Mouse (Mus musculus): Measurements from ENCODE around the gene Slc17a5.

The Slc17a5 gene

GRCm38 (mm10) chr9:78587914-78588313 lies at the start of gene Slc17a5:
TSS of gene Slc17a5 (minus strand) at chr9:78588041.
- 1% methylated on average over 27 of the region's 27 CpGs for WGBS

DNA sequence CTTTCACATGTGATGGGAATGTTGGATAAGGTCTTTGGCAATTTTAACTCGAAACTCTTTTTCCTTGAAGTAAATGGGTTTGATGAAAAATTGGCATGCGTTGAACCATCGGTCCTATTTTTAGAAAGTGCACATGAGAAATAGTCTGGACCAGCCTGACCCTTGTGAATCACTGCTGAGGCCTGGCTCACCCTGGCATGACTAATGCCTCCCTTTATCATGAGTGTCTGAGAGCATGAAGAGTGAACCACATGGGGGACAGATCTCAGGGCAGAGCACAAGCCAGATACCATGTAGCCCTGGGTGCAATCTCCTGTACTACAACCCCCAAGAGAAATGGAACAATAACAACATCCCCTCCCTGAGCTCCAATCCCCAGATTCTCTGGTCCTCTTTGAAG lies 46.1 kb upstream of the Slc17a5 start:
- 89% methylated on average over 3 of the region's 3 CpGs for WGBS

DNA sequence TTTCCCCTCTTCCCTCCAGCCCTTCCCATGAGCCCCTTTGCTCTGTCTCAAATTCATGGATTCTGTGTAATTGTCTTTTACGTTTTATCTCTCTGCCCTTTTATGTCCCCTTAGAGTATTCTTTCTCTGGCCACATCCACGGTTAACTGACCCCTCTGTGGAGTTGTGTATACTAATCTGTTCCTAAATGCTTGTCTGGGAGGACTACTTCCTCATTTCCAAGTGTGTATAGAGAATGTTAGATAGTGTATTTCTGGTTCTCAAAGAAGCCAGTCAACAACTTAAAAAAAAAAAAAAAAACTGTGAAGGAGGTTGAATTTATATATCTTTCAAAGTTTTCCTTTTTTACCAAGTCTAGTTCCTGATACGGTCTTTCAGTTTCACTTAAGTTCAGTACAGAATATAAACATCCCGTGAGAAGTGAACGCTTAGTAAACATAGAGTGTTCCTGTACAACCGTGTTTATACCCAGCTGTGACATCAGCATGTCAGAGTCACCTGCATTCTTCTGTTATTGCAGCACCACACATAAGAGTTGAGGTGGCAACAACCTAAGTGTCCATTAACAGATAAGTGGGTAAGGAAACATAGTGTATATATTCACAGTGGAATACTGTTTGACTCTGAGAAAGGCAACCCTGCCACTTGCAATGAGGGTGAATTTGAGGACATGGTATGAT lies 44.1 kb upstream of the Slc17a5 start:
- 77% methylated on average over 6 of the region's 6 CpGs for WGBS

DNA sequence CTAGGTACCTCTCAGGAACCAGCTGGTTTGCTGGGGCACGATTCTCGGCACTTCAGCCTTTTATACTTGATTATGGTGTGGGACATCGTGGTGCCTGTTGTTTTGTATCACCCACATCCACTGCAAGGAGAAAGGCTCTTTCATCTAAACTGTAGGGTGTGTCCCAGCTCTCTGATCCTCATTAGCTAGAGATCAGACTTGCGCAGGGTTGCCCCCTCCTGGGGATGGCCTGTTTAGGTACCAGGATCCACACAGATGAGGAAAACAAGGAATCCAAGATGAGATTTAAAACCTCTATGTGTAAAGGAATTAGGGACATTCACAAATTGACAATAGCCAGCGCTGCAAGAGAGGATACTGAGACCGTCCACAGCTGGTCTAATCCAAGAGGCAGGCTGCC lies 42.1 kb upstream of the Slc17a5 start:
- 62% methylated on average over 6 of the region's 6 CpGs for WGBS

DNA sequence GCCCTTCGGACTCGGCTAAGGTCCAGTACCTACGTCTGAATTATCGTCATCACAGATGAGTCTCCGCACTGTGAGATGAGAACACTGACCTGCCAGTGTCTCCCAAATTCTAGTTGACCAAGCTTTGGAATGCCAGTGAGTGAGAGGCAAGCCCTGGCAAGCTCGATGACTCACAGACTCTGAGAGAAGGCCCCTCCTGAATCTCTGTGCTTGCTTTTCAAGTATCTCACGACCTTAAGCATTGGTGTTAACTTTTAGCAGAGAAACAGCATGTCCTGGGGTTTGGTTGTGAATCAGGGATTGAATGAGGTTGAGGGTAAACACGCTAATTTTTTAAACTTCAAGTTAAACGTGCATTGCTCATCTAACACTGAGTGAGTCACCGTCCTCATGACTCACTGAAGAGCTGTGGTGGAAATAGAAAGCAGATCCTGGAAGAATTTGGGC lies 35.5 kb upstream of the Slc17a5 start:
- WGBS = 60% methylated on average over 10 of the region's 10 CpGs

- 52% methylated on average over 9 of the region's 9 CpGs for WGBS
These were observed 31.4 kb upstream of the Slc17a5 start for GRCm38 (mm10) chr9:78619285-78619684.

GRCm38 (mm10) chr9:78615401-78616021 lies 27.7 kb upstream of the Slc17a5 start, which contains the start of gene Cd109:
TSS of gene Cd109 (plus strand) at chr9:78615546.
- WGBS = under 1% methylated on average over 43 of the region's 43 CpGs

- 17% methylated on average over 6 of the region's 6 CpGs for WGBS
These were observed 26.4 kb upstream of the Slc17a5 start for GRCm38 (mm10) chr9:78614201-78614600.

DNA sequence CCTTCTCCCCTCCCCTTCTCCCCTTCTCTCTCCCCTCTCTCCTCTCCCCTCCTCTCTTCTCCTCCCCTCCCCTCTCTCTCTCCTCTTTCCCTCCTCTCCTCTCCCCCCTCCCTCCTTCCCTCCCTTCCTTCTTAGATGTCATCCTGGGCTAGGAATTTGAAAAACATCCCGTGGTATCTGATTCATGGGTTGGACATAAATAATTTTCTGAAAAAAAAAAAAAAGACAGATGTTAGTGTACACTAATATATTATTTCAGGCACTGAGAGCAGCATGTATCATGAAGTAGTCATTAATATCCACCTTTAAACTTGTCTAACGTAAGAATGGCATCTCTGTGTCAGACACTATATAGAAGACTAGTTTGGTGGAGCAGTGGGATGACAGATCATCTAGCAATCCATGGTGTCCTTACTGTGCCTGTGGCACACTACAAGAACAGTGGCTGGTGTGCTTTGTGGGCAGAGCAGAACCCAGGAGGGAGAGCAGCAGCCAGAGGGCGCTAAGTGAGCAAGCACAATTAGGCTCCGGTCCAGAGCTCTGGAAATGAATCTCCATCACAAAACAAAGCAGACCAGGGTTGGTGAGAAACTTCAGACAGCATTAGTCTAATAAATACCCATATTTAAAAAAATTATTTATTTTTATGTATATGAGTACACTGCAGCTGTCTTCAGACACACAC lies 13.3 kb upstream of the Slc17a5 start:
- 50% methylated on average over 4 of the region's 4 CpGs for WGBS

GRCm38 (mm10) chr9:78599927-78600326 lies 12.1 kb upstream of the Slc17a5 start:
- 87% methylated on average over 5 of the region's 5 CpGs for WGBS

GRCm38 (mm10) chr9:78596834-78597233 lies 9.0 kb upstream of the Slc17a5 start:
- WGBS = 6% methylated on average over 5 of the region's 5 CpGs

DNA sequence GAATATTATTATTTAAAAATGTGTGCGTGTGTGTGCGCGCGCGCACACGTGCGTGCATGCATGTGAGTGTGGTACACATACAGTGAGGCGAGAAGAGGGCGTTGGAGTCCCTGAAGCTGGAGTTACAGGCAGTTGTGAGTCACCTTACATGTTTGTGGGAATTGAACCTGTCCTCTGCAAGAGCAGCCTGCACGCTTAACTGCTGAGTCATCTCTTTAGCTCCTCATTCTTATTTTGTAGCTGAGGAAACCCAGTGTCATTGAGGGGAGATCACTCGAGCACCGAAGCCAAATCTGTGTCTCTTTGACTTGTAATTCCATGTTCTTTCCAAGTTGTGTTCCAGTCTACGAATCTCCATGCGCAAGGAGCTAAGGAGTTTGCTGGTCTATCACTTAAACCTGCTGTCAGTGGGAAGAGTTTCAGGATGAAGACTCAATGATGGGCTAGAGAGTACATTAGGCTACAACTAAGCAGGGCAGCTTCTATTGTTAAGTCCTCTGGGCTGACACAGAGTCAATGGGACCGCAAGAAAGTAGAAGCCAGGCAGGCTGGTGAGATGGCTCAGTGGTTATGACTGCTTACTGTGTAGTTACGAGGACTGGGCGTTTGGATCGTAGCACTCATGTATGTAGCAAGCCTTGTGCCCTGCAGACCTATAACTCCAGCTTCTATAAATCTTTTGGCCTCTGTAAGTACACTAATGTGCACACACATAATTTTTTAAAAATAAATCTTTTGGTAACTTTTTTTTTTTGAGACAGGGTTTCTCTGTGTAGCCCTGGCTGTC lies 8.1 kb upstream of the Slc17a5 start:
- WGBS = 86% methylated on average over 18 of the region's 18 CpGs

DNA sequence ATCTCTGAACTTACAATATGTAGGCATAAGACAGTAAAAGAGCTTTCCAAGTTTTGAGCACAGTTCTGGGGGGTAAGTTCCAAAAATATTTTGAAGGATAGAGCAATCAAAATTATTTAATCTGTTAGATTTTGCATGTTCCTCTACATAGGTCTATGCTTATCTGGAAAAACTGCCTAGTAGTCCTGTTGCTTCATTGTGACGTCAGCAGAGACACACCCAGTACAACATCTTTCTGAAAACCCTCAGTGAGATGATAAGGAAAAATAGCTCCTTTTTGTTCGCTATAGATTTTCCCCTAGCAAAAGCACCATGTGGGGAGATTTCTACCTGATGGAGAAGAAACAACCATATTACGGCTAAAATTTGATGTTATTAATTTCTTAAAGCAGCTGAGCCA lies 7.4 kb upstream of the Slc17a5 start:
- 90% methylated on average over 3 of the region's 3 CpGs for WGBS

GRCm38 (mm10) chr9:78590471-78590870 lies 2.6 kb upstream of the Slc17a5 start:
- WGBS = 96% methylated on average over 2 of the region's 2 CpGs

DNA sequence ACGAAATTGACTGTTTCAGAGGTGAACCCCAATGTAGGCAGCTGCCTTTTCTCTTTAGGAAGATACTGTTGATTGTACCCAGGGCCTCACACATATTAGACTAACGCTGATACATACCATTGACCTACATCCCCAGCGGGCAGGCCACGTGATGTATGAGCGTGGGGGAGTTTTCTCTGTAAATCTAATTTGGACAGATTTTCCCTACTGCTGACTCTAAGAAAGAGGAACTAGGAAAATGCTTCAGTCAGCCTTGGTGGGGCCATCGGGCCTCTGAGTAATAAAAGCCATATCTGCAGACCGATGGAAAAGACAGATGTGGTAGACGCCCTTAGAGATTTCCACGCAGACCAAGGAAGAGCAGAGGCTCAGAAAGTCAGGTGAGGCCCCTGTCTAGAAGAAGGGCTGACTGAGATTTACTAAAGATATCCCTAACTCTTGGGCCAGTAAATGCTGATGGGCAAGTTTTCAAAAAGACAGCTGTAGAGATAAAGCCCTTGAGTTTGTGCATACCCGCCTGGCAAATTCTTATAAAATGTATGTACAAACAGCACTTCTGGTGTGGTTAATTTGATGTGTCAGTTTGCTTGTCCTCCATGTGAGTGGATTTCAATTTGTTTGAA lies 681 bp upstream of the Slc17a5 start:
- WGBS = 63% methylated on average over 10 of the region's 10 CpGs

DNA sequence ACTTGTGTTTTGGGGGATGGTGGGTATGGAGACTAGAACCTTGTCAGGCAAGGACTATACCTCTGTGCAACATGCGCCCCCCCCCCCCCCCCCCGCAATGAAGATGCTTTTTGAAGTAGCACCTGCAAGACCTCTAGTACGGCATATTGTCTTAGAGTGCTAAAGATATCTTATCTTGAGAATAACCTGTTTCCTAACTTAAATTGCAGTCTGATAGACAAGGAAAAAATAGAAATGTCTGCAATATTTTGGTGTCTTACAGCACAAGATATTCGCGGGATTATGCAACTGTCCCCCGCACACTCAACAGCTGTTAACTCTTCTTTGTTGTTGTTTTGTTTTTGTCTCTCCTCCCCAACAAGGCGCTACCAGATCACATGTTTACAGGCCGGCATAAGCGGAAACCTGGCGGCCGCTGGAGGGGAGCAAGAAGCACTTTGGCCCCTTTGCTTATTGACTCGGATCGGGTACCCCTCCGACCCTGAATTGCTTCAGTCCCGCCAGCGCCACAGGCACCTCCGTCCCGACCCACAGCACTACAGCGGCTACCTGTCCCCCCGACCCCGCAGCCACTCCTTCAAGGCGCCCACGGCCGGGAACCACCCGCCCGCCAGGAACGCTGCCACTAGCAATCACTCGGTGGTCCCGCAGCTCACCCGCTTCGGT lies 490 bp downstream of the Slc17a5 start:
- WGBS = under 1% methylated on average over 31 of the region's 31 CpGs

DNA sequence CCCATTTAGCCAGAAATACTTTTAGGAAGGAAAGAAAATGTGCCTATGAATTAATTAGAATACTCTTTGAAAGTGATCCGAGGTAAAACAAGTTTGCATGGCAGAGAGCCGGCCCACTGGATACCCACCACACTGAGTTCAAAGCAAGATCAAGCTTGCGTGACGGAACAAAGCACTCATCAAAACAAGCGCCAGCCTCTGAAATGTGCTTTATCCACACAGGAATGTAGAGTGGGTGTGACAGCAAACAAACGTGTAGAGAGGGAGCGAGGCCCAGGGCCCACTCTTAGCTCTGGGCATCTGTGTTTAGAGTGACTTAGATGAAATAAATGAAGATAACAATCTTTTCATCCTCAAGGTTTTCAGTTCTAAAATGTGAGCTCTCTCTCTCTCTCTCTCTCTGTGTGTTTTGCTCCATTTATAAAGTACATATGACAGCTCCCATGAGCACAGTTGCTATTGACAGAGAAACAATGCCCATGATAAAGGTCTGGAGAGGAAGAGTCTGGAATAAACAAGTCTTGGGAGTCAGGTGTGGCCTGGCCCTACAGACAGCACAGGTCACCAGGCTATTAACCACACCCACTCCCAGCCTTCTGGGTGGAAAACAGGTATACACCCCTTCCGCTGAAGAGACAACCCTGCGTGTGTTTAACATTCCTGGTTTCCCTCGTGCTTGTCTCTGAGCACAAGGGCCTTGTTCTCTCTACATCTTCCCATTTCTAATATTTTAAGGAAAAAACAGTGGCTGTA lies 8.0 kb downstream of the Slc17a5 start:
- 66% methylated on average over 10 of the region's 10 CpGs for WGBS

GRCm38 (mm10) chr9:78578824-78579223 lies 9.0 kb downstream of the Slc17a5 start:
- 87% methylated on average over 7 of the region's 7 CpGs for WGBS

DNA sequence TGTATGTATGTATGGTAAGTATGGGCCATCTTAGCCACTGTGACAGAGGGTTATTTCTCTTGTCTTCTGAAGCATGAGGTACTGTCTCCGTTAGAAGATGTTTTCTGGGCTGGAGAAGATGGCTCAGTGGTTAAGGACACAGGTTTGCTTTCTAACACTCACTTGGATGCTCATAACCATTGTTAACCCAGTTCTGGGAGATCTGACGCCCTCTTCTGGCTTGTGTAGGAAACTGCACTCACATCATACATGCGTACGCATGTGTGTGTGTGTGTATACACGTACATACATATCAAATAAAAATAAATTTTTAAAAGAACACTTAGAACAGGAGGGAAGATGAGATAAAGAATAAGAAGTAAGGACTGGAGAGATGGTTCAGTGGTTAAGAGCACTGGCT lies 11.4 kb downstream of the Slc17a5 start:
- 89% methylated on average over 5 of the region's 5 CpGs for WGBS

GRCm38 (mm10) chr9:78569934-78570333 lies 17.9 kb downstream of the Slc17a5 start:
- 47% methylated on average over 9 of the region's 9 CpGs for WGBS

Measured in cerebral cortex, adult 2 months (tissue).